8 mouse cellular contexts compared by ENCODE assay signal in the genomic region with DNA sequence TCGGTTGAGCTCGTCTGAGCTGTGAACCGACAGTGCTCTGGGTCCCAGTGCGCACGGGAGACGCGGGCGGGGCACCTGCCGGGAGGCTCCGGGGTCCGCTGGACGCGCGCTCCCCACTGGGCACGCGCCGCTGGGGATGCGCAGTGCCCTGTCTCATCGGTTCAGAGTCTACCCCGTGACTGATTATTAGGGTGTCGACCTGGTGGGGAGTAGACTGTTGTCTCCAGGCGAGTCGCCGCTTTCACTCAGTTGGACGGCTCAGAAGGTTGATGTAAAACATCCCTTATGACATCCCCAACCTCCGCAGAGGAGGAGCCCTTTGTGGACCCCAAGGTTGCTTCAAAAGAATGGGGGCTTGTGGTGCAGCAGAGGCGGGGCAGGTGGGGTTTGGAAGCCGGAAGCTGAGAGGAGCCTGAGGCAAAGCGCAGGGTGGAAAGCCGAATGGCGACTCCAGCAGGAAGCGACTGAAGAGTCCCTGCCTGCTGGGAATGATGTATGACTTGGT. TPM values are rescaled to one million over a fixed set of nuclear protein-coding genes. Genes with fewer than 3 reads are reported as not detected.
DNase-seq lines count a peak whose midpoint lies in the region; ATAC-seq lines count a peak whose summit lies in the region.

No protein-coding gene starts in this region.

- peak; percentile 50 for ATAC-seq in heart, embryonic 15.5 days (replicated peaks; ENCODE audit: insufficient number of reproducible peaks, insufficient read depth, low FRiP score, low read depth)
- ATAC-seq in limb, embryonic 11.5 days (ENCODE audit: insufficient number of reproducible peaks, low FRiP score, low TSS enrichment, low read depth), result no peak; the same call in 1 of the 2 replicates
- peak; percentile 83 for ATAC-seq in midbrain, embryonic 11.5 days (ENCODE audit: low FRiP score)

- under 1% methylated on average over 32 of the region's 32 CpGs for WGBS in heart, embryonic 15.5 days
- under 1% methylated on average over 32 of the region's 32 CpGs for WGBS in limb, embryonic 11.5 days
- under 1% methylated on average over 32 of the region's 32 CpGs for WGBS in midbrain, embryonic 11.5 days

- H3K36me3 ChIP-seq in heart, embryonic 15.5 days, result no peaks in the 10 kb centered on the region
- no peaks in the 10 kb centered on the region for H3K36me3 ChIP-seq in limb, embryonic 11.5 days (ENCODE audit: control insufficient read depth, insufficient read depth, low read length)
- H3K36me3 ChIP-seq in midbrain, embryonic 11.5 days (ENCODE audit: control insufficient read depth, insufficient read depth, low read length), result no peaks in the 10 kb centered on the region

- no peaks in the 10 kb centered on the region for H3K9me3 ChIP-seq in heart, embryonic 15.5 days (replicated peaks)
- H3K9me3 ChIP-seq in limb, embryonic 11.5 days (ENCODE audit: control insufficient read depth, low read length), result no peaks in the 10 kb centered on the region
- H3K9me3 ChIP-seq in midbrain, embryonic 11.5 days (ENCODE audit: control insufficient read depth, low read length), result no peaks in the 10 kb centered on the region

- H3K4me3 ChIP-seq in brown adipose tissue, adult 24 weeks (ENCODE audit: insufficient read depth, low read depth, low read length), result peak overlapping the region; percentile 93
- H3K4me3 ChIP-seq in heart, embryonic 15.5 days, result peak overlapping the region; percentile 95
- peak overlapping the region; percentile 82 for H3K4me3 ChIP-seq in limb, embryonic 11.5 days (ENCODE audit: low read depth, low read length)
- peak overlapping the region; percentile 96 for H3K4me3 ChIP-seq in midbrain, embryonic 11.5 days (ENCODE audit: low read depth, low read length)

- peaks cover 12% of the 10 kb centered on the region for H3K4me1 ChIP-seq in brown adipose tissue, adult 24 weeks (ENCODE audit: control insufficient read depth, insufficient read depth, insufficient read length, low read length)
- H3K4me1 ChIP-seq in heart, embryonic 15.5 days (replicated peaks), result peaks cover 39% of the 10 kb centered on the region
- H3K4me1 ChIP-seq in limb, embryonic 11.5 days (ENCODE audit: control insufficient read depth, insufficient read depth, low read length), result peaks cover 7% of the 10 kb centered on the region
- H3K4me1 ChIP-seq in midbrain, embryonic 11.5 days (ENCODE audit: control insufficient read depth, insufficient read depth, low read length), result peaks cover 17% of the 10 kb centered on the region

- peak overlapping the region; percentile 89 for H3K4me2 ChIP-seq in heart, embryonic 15.5 days
- peak overlapping the region; percentile 75 for H3K4me2 ChIP-seq in limb, embryonic 11.5 days (ENCODE audit: low read depth, severe bottlenecking)
- H3K4me2 ChIP-seq in midbrain, embryonic 11.5 days, result peak overlapping the region; percentile 82

- H3K27me3 ChIP-seq in heart, embryonic 15.5 days, result 0 out of 2 replicates have a peak, but pooled peaks cover 2% of the 10 kb centered on the region
- no peaks in the 10 kb centered on the region for H3K27me3 ChIP-seq in limb, embryonic 11.5 days (ENCODE audit: control insufficient read depth, insufficient read depth, low read length)
- no peaks in the 10 kb centered on the region for H3K27me3 ChIP-seq in midbrain, embryonic 11.5 days (ENCODE audit: control insufficient read depth, insufficient read depth, low read length)

- H3K9ac ChIP-seq in heart, embryonic 15.5 days, result peak overlapping the region; percentile 97
- H3K9ac ChIP-seq in limb, embryonic 11.5 days (ENCODE audit: low read length), result peak overlapping the region; percentile 90
- peak overlapping the region; percentile 93 for H3K9ac ChIP-seq in midbrain, embryonic 11.5 days (ENCODE audit: low read length)

- peak overlapping the region; percentile 95 for H3K27ac ChIP-seq in brown adipose tissue, adult 24 weeks (replicated peaks; ENCODE audit: low read depth, low read length)
- H3K27ac ChIP-seq in heart, embryonic 15.5 days, result peak overlapping the region; percentile 97
- H3K27ac ChIP-seq in limb, embryonic 11.5 days (replicated peaks; ENCODE audit: low read depth, low read length), result peak overlapping the region; percentile 42; the same call in 1 of the 2 replicates
- H3K27ac ChIP-seq in midbrain, embryonic 11.5 days (ENCODE audit: low read depth, low read length), result peak overlapping the region; percentile 91

- peak; percentile 50 for DNase-seq in layer of hippocampus, adult 11-12 months (ENCODE audit: low spot score)
- DNase-seq in layer of hippocampus, adult 8-10 months (ENCODE audit: low spot score in 2 of 2), result no peak
- DNase-seq in limb, embryonic 11.5 days (ENCODE audit: low spot score), result peak; percentile 56
- no peak for DNase-seq in midbrain, embryonic 11.5 days (ENCODE audit: low spot score, missing footprints)
- DNase-seq in layer of hippocampus, postnatal 10 days (ENCODE audit: low spot score in 2 of 2), result no peak
- DNase-seq in thymus, postnatal 0 days (ENCODE audit: low spot score), result no peak

RNA-seq across cellular contexts. Expression of a gene that starts 0.5 kb away (rescaled TPM):
- total RNA-seq in layer of hippocampus, adult 8-10 months (2022), result 100 to 1,000 TPM; 114 to 140 (median 119) TPM
- 24.1 and 24.3 TPM in 2 replicates for polyA plus RNA-seq in brown adipose tissue, adult 24 weeks (2012; ENCODE audit: insufficient read depth, insufficient read length, missing spikeins)
- 20.1 and 26.7 TPM in 2 replicates for polyA plus RNA-seq in heart, embryonic 15.5 days (2015; fragmentation: Nextera tagmentation; extraction: Ambion mirVana)
- polyA plus RNA-seq in limb, embryonic 11.5 days (2014; fragmentation: Nextera tagmentation; extraction: Ambion mirVana), result 30.4 and 30.9 TPM in 2 replicates
- 28.1 and 28.2 TPM in 2 replicates for polyA plus RNA-seq in midbrain, embryonic 11.5 days (2014; fragmentation: Nextera tagmentation; extraction: Ambion mirVana)
- 100 to 1,000 TPM; 138 to 143 TPM for total RNA-seq in layer of hippocampus, postnatal 10 days (2021)
- polyA plus RNA-seq in thymus, postnatal 0 days (2015; fragmentation: Nextera tagmentation; extraction: Ambion mirVana), result 4.3 and 4.9 TPM in 2 replicates

RNA-seq across cellular contexts. Expression of a gene that starts 28.6 kb away (rescaled TPM):
- total RNA-seq in layer of hippocampus, adult 8-10 months (2022), result 1 to 10 TPM in 2 of 4 experiments, under 1 TPM in 1, not detected in 1; 0.61 to 2.3 (median 1.3) TPM
- not detected in 2 replicates for polyA plus RNA-seq in brown adipose tissue, adult 24 weeks (2012; ENCODE audit: insufficient read depth, insufficient read length, missing spikeins)
- polyA plus RNA-seq in heart, embryonic 15.5 days (2015; fragmentation: Nextera tagmentation; extraction: Ambion mirVana), result 0.45 and 1.6 TPM in 2 replicates
- polyA plus RNA-seq in limb, embryonic 11.5 days (2014; fragmentation: Nextera tagmentation; extraction: Ambion mirVana), result 0.63 TPM in 1 of 2 replicates, not detected in the other
- not detected in 2 replicates for polyA plus RNA-seq in midbrain, embryonic 11.5 days (2014; fragmentation: Nextera tagmentation; extraction: Ambion mirVana)
- 1 to 10 TPM in 1 of 2 experiments, under 1 TPM in 1; 0.96 to 1.3 TPM for total RNA-seq in layer of hippocampus, postnatal 10 days (2021)
- 4.8 and 5.9 TPM in 2 replicates for polyA plus RNA-seq in thymus, postnatal 0 days (2015; fragmentation: Nextera tagmentation; extraction: Ambion mirVana)

RNA-seq across cellular contexts. Expression of a gene that starts 38.8 kb away (rescaled TPM):
- total RNA-seq in layer of hippocampus, adult 8-10 months (2022), result 1 to 10 TPM; 5.0 to 7.7 (median 6.5) TPM
- polyA plus RNA-seq in brown adipose tissue, adult 24 weeks (2012; ENCODE audit: insufficient read depth, insufficient read length, missing spikeins), result not detected in 2 replicates
- polyA plus RNA-seq in heart, embryonic 15.5 days (2015; fragmentation: Nextera tagmentation; extraction: Ambion mirVana), result 8.0 and 15.1 TPM in 2 replicates
- polyA plus RNA-seq in limb, embryonic 11.5 days (2014; fragmentation: Nextera tagmentation; extraction: Ambion mirVana), result 4.1 TPM in 2 replicates
- polyA plus RNA-seq in midbrain, embryonic 11.5 days (2014; fragmentation: Nextera tagmentation; extraction: Ambion mirVana), result 2.3 and 2.9 TPM in 2 replicates
- 1 to 10 TPM in 1 of 2 experiments, under 1 TPM in 1; 0.41 to 1.1 TPM for total RNA-seq in layer of hippocampus, postnatal 10 days (2021)
- 25.3 and 33.2 TPM in 2 replicates for polyA plus RNA-seq in thymus, postnatal 0 days (2015; fragmentation: Nextera tagmentation; extraction: Ambion mirVana)

Comparison
In these comparisons a context has a peak if more than half of its experiments do, and no peak if none do; other contexts are left out.
1. DNase-seq: peak in layer of hippocampus, adult 11-12 months (single experiment) and limb, embryonic 11.5 days (single experiment); none in layer of hippocampus, adult 8-10 months (0 of 2), midbrain, embryonic 11.5 days (single experiment), layer of hippocampus, postnatal 10 days (0 of 2) and thymus, postnatal 0 days (single experiment).
2. H3K27ac ChIP-seq: peak in every context shown above with its lines; median percentile 97 in heart, embryonic 15.5 days; 95 in brown adipose tissue, adult 24 weeks; 91 in midbrain, embryonic 11.5 days; 42 in limb, embryonic 11.5 days.
3. Peak in every context shown above with its lines, with median percentiles within 50 percentile points of each other: H3K4me3 ChIP-seq, H3K4me2 ChIP-seq and H3K9ac ChIP-seq.